Mouse (Mus musculus) MEL (cell line): Measurements from ENCODE around the gene BC053393. TPM values are rescaled to one million over a fixed set of nuclear protein-coding genes. Genes with fewer than 3 reads are reported as not detected.

Experiments used
- DNase-seq: peaks from one replicate; pipeline ENCODE4 v3.0.0; 2011; ENCODE audit warnings: low read depth, low spot score
- H3K27ac ChIP-seq: 2 replicates; pipeline ENCODE4 v1.5.1; 2012; ENCODE audit warnings: low read depth, mild to moderate bottlenecking, control low read depth, low read length, moderate library complexity; ENCODE audit not compliant: control insufficient read depth
- H3K27me3 ChIP-seq, 2 experiments: fragments of 150-350 bp in 1 of 2; sonication (generic) in 1 of 2; 2 replicates each; pipeline ENCODE4 v1.6.1; 2012; ENCODE audit warnings: low read length in 2 of 2, mild to moderate bottlenecking in 2 of 2, improper control_type of control experiment in 1 of 2, moderate library complexity in 1 of 2; ENCODE audit not compliant: insufficient read depth in 2 of 2, control insufficient read depth in 1 of 2
- H3K36me3 ChIP-seq, 2 experiments: 2 replicates each; pipeline ENCODE4 v1.6.1; 2012 to 2014; ENCODE audit warnings: low read length in 2 of 2, improper control_type of control experiment in 1 of 2, inconsistent platforms in 1 of 2, mild to moderate bottlenecking in 1 of 2; ENCODE audit not compliant: insufficient read depth in 2 of 2, control insufficient read depth in 1 of 2
- H3K4me1 ChIP-seq, 2 experiments: fragments of 150-350 bp in 1 of 2; sonication (generic) in 1 of 2; 2 replicates each; pipeline ENCODE4 v1.6.1; 2012; ENCODE audit warnings: low read length in 2 of 2, improper control_type of control experiment in 1 of 2, mild to moderate bottlenecking in 1 of 2; ENCODE audit not compliant: insufficient read depth in 2 of 2, control insufficient read depth in 1 of 2
- H3K4me3 ChIP-seq, 2 experiments: fragments of 150-350 bp in 1 of 2; sonication (generic) in 1 of 2; 2 replicates each; pipeline ENCODE4 v1.5.1; 2012; ENCODE audit warnings: low read depth in 2 of 2, low read length in 2 of 2, mild to moderate bottlenecking in 2 of 2, moderate library complexity in 2 of 2, control low read depth in 1 of 2, improper control_type of control experiment in 1 of 2; ENCODE audit not compliant: control insufficient read depth in 1 of 2, insufficient read depth in 1 of 2
- H3K79me2 ChIP-seq: 2 replicates; pipeline ENCODE4 v1.6.1; 2012; ENCODE audit warnings: mild to moderate bottlenecking, low read length, moderate library complexity; ENCODE audit not compliant: control insufficient read depth, poor library complexity, insufficient read depth
- H3K9ac ChIP-seq: 2 replicates; pipeline ENCODE4 v1.6.1; 2012; ENCODE audit warnings: low read depth, mild to moderate bottlenecking, control low read depth, low read length, moderate library complexity; ENCODE audit not compliant: control insufficient read depth, poor library complexity, severe bottlenecking
- H3K9me3 ChIP-seq: fragments of 150-350 bp; sonication (generic); replicated peaks from 2 replicates; pipeline ENCODE4 v1.6.1; 2012; ENCODE audit warnings: mild to moderate bottlenecking, low read length, improper control_type of control experiment, moderate library complexity; ENCODE audit not compliant: insufficient read depth
- CTCF ChIP-seq, 3 experiments: IDR thresholded peaks in 2 of 3; conservative IDR thresholded peaks in 1 of 3; 2 replicates each; pipeline ENCODE4 v1.5.1; 2011 to 2012; ENCODE audit warnings: low read length in 3 of 3, low read depth in 2 of 3, mild to moderate bottlenecking in 2 of 3, improper control_type of control experiment in 1 of 3, inconsistent platforms in 1 of 3, mixed read lengths in 1 of 3, moderate library complexity in 1 of 3; ENCODE audit not compliant: control insufficient read depth in 1 of 3, insufficient read depth in 1 of 3, poor library complexity in 1 of 3, severe bottlenecking in 1 of 3
- JUND ChIP-seq: IDR thresholded peaks from 2 replicates; pipeline ENCODE4 v1.6.1; 2011; ENCODE audit warnings: low read depth, mild to moderate bottlenecking, improper control_type of control experiment, low read length
- KAT2A ChIP-seq: conservative IDR thresholded peaks from 2 replicates; pipeline ENCODE4 v1.6.1; 2012; ENCODE audit warnings: low read depth, low read length, improper control_type of control experiment, inconsistent platforms
- MAFK ChIP-seq: IDR thresholded peaks from 2 replicates; pipeline ENCODE4 v1.6.1; 2011; ENCODE audit warnings: low read depth, mild to moderate bottlenecking, low read length, improper control_type of control experiment, borderline replicate concordance
- MAZ ChIP-seq: IDR thresholded peaks from 2 replicates; pipeline ENCODE4 v1.6.1; 2012; ENCODE audit warnings: low read depth, mild to moderate bottlenecking, inconsistent platforms, low read length, improper control_type of control experiment
- MEF2A ChIP-seq: IDR thresholded peaks from 2 replicates; pipeline ENCODE4 v1.6.1; 2014; ENCODE audit warnings: low read depth, mild to moderate bottlenecking, inconsistent platforms, low read length, improper control_type of control experiment; ENCODE audit not compliant: poor library complexity, insufficient replicate concordance, severe bottlenecking; ENCODE audit errors: extremely low read depth
- MYC ChIP-seq: IDR thresholded peaks from 2 replicates; pipeline ENCODE4 v1.6.1; 2011; ENCODE audit warnings: low read depth, mild to moderate bottlenecking, low read length, improper control_type of control experiment, moderate library complexity
- NELFE ChIP-seq: IDR thresholded peaks from 2 replicates; pipeline ENCODE4 v1.6.1; 2011; ENCODE audit warnings: low read depth, low read length, improper control_type of control experiment
- NRF1 ChIP-seq: IDR thresholded peaks from 2 replicates; pipeline ENCODE4 v1.6.1; 2014; ENCODE audit warnings: low read depth, mild to moderate bottlenecking, inconsistent platforms, low read length, improper control_type of control experiment, moderate library complexity; ENCODE audit not compliant: poor library complexity, insufficient read depth, severe bottlenecking
- TAL1 ChIP-seq: IDR thresholded peaks from 2 replicates; pipeline ENCODE4 v1.6.1; 2012; ENCODE audit warnings: mild to moderate bottlenecking, inconsistent platforms, low read length, moderate library complexity, mixed read lengths
- TCF12 ChIP-seq: IDR thresholded peaks from 2 replicates; pipeline ENCODE4 v1.6.1; 2014; ENCODE audit warnings: low read depth, mild to moderate bottlenecking, inconsistent platforms, low read length, improper control_type of control experiment, moderate library complexity
- UBTF ChIP-seq: IDR thresholded peaks from 2 replicates; pipeline ENCODE4 v1.6.1; 2012; ENCODE audit warnings: low read depth, mild to moderate bottlenecking, inconsistent platforms, low read length, improper control_type of control experiment, moderate library complexity, borderline replicate concordance; ENCODE audit not compliant: insufficient read depth
- USF2 ChIP-seq, 2 experiments: IDR thresholded peaks; 2 replicates each; pipeline ENCODE4 v1.6.1; 2011 to 2012; ENCODE audit warnings: improper control_type of control experiment in 2 of 2, low read length in 2 of 2, borderline replicate concordance in 1 of 2, inconsistent platforms in 1 of 2, low read depth in 1 of 2, mild to moderate bottlenecking in 1 of 2; ENCODE audit not compliant: insufficient read depth in 1 of 2
- polyA plus RNA-seq, 2 experiments: library from polyadenylated mRNA; stranded (reverse) in 1 of 2; unstranded in 1 of 2; fragments of >175 nt in 1 of 2; fragments of >200 nt in 1 of 2; gene quantifications; 2 replicates each; pipeline versions ENCODE4 v1.2.1 to v1.2.4; 2012; ENCODE audit warnings: low replicate concordance in 2 of 2, low read depth in 1 of 2; ENCODE audit not compliant: insufficient read length in 2 of 2, insufficient read depth in 1 of 2, missing spikeins in 1 of 2
- total RNA-seq: library from RNA; depleted of rRNA; stranded (reverse); fragments of 300-350 nt; gene quantifications from 2 replicates; pipeline ENCODE4 v1.2.3, GENCODE M21; 2012

Gene BC053393
- total and polyA plus RNA-seq, 3 experiments, result not detected

DNA sequence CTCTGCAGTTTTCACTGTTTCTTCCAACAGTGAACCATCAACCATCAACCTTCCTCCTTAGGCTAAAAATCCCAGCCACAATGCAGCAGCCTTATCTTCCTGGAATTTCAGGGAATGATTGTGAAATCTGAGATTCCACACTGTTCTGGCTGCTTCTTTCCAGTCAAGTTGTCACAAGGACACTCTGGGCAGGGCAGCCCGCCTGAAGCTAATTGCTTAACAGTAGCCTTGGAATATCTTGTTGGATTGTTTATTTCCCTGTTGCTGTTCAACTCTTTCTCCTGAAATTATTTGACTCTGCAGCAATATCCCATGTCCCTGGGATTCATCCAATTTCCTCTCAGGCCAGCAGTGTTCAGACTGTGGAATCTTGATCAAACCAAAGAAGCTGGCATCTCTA is 6.7 kb upstream of the BC053393 start:
- Histone ChIP-seq H3K79me2 (no peaks in the 10 kb centered on the region), H3K36me3 (no peaks in the 10 kb centered on the region), H3K27ac (no peak overlapping the region), H3K4me1 (no peaks in the 10 kb centered on the region), H3K9me3 (no peaks in the 10 kb centered on the region; the same call in 1 of the 2 replicates), H3K27me3 (0 out of 4 replicates have a peak, but pooled peaks cover 0 to 2% of the 10 kb centered on the region in 2 experiments), H3K9ac (no peak overlapping the region), H3K4me3 (no peak overlapping the region)
- no peak for TF ChIP-seq UBTF
- DNase-seq, result no peak

DNA sequence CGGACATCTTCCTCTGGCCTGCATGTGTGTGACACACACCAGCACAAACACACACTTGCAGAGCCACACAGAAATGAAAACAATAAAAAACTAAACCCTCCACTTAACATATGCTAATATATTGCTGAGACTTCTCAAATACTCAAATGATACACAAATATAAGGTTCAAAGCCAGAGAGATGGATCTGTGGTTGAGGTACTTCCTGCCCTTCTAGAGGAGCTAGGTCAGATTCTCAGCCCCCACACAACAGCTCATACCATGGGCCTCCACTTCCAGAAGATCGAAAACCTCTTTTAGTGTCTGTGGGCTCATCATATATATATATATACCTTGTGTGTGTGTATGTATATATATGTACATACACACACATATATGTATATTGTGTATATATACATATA is 5.4 kb upstream of the BC053393 start:
- H3K9me3 ChIP-seq, result no peaks in the 10 kb centered on the region; the same call in 1 of the 2 replicates
- no peaks in the 10 kb centered on the region for H3K79me2 ChIP-seq
- 0 out of 4 replicates have a peak, but pooled peaks cover 0 to 2% of the 10 kb centered on the region in 2 experiments for H3K27me3 ChIP-seq
- no peak overlapping the region for H3K4me3 ChIP-seq
- no peak for DNase-seq
- H3K27ac ChIP-seq, result no peak overlapping the region
- no peak for TF ChIP-seq MEF2A
- no peak for TF ChIP-seq JUND
- TF ChIP-seq, all 39 proteins: peak for 0
- H3K4me1 ChIP-seq, result no peaks in the 10 kb centered on the region
- H3K9ac ChIP-seq, result no peak overlapping the region
- no peaks in the 10 kb centered on the region for H3K36me3 ChIP-seq

DNA sequence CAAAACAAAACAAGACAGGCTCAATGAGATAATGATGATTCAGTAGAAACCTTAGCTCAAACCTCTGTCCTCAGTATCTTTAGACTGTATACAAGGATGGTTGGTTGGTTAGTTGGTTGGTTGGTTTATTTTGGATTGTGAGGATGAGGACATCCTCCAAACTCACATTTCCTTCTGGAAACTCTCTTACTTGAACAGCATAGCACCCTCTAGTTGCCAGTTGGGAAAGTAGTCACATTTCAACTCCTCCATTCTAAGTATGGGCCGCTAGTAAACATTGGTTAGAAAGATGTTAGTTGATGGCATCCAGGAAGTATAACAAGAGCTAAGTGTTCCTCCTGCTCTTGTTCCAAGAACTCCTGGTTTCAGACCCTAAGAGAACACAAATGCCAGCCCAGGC is 2.2 kb upstream of the BC053393 start:
- no peak overlapping the region for H3K27ac ChIP-seq
- H3K79me2 ChIP-seq, result no peaks in the 10 kb centered on the region
- no peak overlapping the region for H3K9ac ChIP-seq
- no peaks in the 10 kb centered on the region for H3K27me3 ChIP-seq
- H3K36me3 ChIP-seq, result no peaks in the 10 kb centered on the region
- TF ChIP-seq KAT2A, result no peak
- TF ChIP-seq CTCF (IDR thresholded peaks at IDR 0.05 in 2 of 3, conservative IDR thresholded peaks at IDR 0.05 in 1 of 3; ENCODE audit: control insufficient read depth in 1 of 3, insufficient read depth in 1 of 3, low read depth in 2 of 3, low read length in 3 of 3, poor library complexity in 1 of 3, severe bottlenecking in 1 of 3), result peak in 1 of 3 experiments; percentile 20; a peak in 2 of 6 replicates
- no peak overlapping the region for H3K4me3 ChIP-seq
- H3K9me3 ChIP-seq, result no peaks in the 10 kb centered on the region
- no peak for DNase-seq
- no peaks in the 10 kb centered on the region for H3K4me1 ChIP-seq

DNA sequence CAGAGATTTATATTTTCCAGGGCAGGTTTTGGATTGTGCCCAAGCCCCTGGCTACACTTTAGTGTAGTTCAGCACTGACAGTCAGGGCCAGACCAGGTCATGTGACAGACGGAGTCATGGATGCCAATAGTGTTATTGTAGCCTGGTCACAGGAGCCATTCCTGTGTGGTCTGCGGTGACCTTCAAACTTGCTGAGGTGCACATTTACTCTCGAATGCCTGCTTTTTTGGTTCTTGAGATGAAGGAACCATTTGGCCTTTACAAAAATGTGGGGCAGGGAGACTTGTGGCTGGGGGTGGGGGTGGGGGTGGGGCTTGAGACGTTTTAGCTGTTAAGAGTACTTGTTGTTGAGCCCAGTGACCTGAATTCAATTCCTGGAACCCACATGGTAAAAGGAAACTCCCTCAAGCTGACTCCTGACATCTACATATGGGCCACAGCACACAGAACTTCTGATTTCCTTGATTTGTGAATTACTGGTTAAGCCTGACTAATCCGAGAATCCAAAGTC is 7.5 kb downstream of the BC053393 start:
- H3K79me2 ChIP-seq, result no peaks in the 10 kb centered on the region

More for the DNA sequence above, 7.5 kb downstream of the BC053393 start:
- no peak for DNase-seq
- Histone ChIP-seq H3K27me3 (no peaks in the 10 kb centered on the region; a peak in 1 of 4 replicates), H3K36me3 (no peaks in the 10 kb centered on the region), H3K9me3 (no peaks in the 10 kb centered on the region), H3K27ac (no peak overlapping the region), H3K4me3 (no peak overlapping the region), H3K9ac (no peak overlapping the region), H3K4me1 (no peaks in the 10 kb centered on the region)
- TF ChIP-seq CTCF (IDR thresholded peaks at IDR 0.05 in 2 of 3, conservative IDR thresholded peaks at IDR 0.05 in 1 of 3; ENCODE audit: control insufficient read depth in 1 of 3, insufficient read depth in 1 of 3, low read depth in 2 of 3, low read length in 3 of 3, poor library complexity in 1 of 3, severe bottlenecking in 1 of 3) (no peak), NRF1 (no peak), TAL1 (no peak), MAZ (no peak), NELFE (no peak), USF2 (IDR thresholded peaks at IDR 0.05; ENCODE audit: borderline replicate concordance in 1 of 2, insufficient read depth in 1 of 2, low read depth in 1 of 2, low read length in 2 of 2) (no peak), MYC (no peak), TCF12 (no peak), MAFK (no peak)
